Mouse (Mus musculus) stomach, postnatal 0 days (tissue): ENCODE results near the gene Sart1.

Experiments used
- CTCF ChIP-seq: IDR thresholded peaks from 2 replicates; pipeline ENCODE4 v1.5.1; 2016; ENCODE audit warnings: antibody characterized with exemption, low read depth, mild to moderate bottlenecking, moderate library complexity
- EP300 ChIP-seq: optimal IDR thresholded peaks from 2 replicates; pipeline ENCODE3; 2016; ENCODE audit warnings: antibody characterized with exemption

GRCm38 (mm10) chr19:5335441-5335840 lies 53.1 kb downstream of the Sart1 start, which contains the start of gene Catsper1:
- TF ChIP-seq EP300 (no peak), CTCF (no peak)
